Mouse (Mus musculus) midbrain, embryonic 10.5 days (tissue): ENCODE results near the gene Hsp90ab1. TPM values are rescaled to one million over a fixed set of nuclear protein-coding genes. Genes with fewer than 3 reads are reported as not detected.

Experiments
- DNase-seq: peaks from one replicate; pipeline ENCODE4 v3.0.0-alpha.2; 2017; ENCODE audit warnings: low spot score
- H3K27ac ChIP-seq: fragments of 300-500 bp; sonication (generic); replicated peaks from 2 replicates; pipeline ENCODE4 v1.5.1; 2016; ENCODE audit warnings: mild to moderate bottlenecking
- H3K27me3 ChIP-seq: fragments of 300-500 bp; sonication (generic); 2 replicates; pipeline ENCODE4 v1.6.1; 2016; ENCODE audit warnings: low read depth, mild to moderate bottlenecking; ENCODE audit not compliant: poor library complexity, severe bottlenecking
- H3K36me3 ChIP-seq: fragments of 300-500 bp; sonication (generic); 2 replicates; pipeline ENCODE4 v1.6.1; 2016; ENCODE audit warnings: mild to moderate bottlenecking, moderate library complexity
- H3K4me1 ChIP-seq: fragments of 300-500 bp; sonication (generic); 2 replicates; pipeline ENCODE4 v1.6.1; 2016
- H3K4me3 ChIP-seq: fragments of 300-500 bp; sonication (generic); 2 replicates; pipeline ENCODE4 v1.5.1; 2016; ENCODE audit warnings: mild to moderate bottlenecking, moderate library complexity
- H3K9me3 ChIP-seq: fragments of 300-500 bp; sonication (generic); replicated peaks from 2 replicates; pipeline ENCODE4 v1.6.1; 2016; ENCODE audit warnings: mild to moderate bottlenecking
- WGBS: fragments of 180-500 bp; shearing (Covaris S2); methylation state at CpG from one replicate; pipeline ENCODE4 v1.1.7; 2016; 5-methylcytosine and 5-hydroxymethylcytosine counted together
- polyA plus RNA-seq: library from polyadenylated mRNA; unstranded; fragments of >200 nt; fragmentation: Nextera tagmentation; extraction: Ambion mirVana; gene quantifications from 2 replicates; pipeline ENCODE4 v1.2.1, GENCODE M21; 2016

The Hsp90ab1 gene
- polyA plus RNA-seq, 1 experiment from 2014 or later: 2,044 TPM

DNA sequence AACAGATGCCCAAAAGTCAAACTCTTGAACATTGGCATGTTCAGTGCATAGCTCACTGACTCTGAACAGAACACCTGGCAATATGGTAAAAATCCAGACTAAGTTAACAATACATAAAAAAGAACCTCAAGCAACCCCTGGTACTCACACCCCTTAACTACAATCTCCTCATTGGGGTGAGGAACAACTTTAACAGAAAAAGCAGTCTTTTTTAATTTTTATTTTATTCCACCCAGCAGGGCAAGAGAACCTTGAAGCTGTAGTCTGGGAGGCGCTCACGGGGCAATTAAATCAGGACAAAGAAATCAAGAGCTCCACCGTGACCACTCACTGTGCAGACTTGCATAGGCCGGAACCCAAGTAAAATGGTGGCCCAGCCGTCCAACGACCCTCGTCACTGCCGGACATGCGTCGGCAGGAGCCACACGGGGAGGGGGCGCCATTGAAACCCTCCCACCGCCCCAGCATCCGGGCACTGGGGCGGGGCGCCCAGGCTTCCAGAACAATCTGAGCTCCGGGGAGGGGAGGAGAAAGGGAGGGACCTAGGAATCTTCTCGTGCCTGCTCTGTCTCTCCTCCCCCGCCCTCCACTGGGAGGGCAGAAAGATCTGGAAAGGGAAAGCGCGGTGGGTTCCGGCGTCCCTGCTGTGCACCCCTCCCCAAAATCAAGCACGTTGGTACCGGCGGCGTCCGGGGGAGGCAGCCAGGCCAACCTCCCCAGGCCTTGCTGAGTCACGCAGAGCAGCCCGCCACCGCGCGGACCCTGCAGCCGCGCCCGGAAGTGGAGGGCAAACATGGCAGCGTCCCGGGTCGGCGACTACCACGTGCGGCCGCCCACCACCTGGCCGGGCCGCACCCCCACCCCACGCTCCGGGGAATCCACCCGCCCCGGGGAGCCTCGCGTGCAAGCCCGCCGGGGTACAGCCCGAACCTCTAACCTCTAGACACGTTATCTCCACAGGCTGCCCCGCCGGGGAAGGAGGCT is 676 bp downstream of the Hsp90ab1 start:
- WGBS: under 1% methylated on average over 57 of the region's 57 CpGs
- H3K9me3 ChIP-seq: no peaks in the 10 kb centered on the region
- H3K4me1 ChIP-seq: peaks cover 59% of the 10 kb centered on the region
- H3K4me3 ChIP-seq: peak overlapping the region; percentile 92
- peaks cover 50% of the 10 kb centered on the region for H3K36me3 ChIP-seq
- H3K27ac ChIP-seq: peak overlapping the region; percentile 98
- H3K27me3 ChIP-seq: no peaks in the 10 kb centered on the region
- peak; percentile 87 for DNase-seq

DNA sequence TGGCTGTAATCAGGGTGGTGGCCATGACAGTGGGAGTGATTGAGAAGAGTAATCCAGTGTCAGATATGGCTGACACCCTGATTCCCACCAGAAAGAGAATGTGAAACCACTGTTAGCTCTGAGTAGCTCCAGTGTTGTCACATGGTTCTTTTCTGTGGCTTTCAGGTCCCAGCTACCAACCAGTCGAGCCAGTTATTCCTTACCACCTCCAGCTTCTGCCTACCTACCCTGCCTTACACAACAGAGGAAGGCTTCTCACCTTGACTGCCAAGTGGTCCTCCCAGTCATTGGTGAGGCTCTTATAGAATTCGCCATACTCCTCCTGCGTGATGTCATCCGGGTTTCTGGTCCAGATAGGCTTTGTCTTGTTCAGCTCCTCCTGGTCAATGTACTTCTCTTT is 3.1 kb downstream of the Hsp90ab1 start:
- 86% methylated on average over 4 of the region's 4 CpGs for WGBS

DNA sequence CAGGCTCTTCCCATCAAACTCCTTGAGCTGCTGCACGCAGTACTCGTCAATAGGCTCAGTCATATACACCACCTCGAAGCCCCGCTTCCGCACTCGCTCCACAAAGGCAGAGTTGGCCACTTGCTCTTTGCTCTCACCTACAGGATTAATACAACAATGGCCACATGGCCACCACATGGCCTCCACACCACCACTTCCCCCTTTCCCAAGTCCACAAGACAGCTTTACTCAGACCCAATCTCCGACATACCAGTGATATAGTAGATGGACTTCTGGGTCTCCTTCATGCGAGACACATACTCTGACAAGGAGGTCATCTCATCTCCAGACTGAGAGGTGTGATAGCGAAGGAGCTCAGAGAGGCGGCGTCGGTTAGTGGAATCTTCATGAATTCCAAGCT is 4.1 kb downstream of the Hsp90ab1 start:
- 88% methylated on average over 12 of the region's 12 CpGs for WGBS
- H3K4me3 ChIP-seq: no peak overlapping the region
- H3K36me3 ChIP-seq: peaks cover 73% of the 10 kb centered on the region
- H3K27me3 ChIP-seq: no peaks in the 10 kb centered on the region
- H3K4me1 ChIP-seq: peaks cover 79% of the 10 kb centered on the region
- DNase-seq: no peak
- no peaks in the 10 kb centered on the region for H3K9me3 ChIP-seq
- H3K27ac ChIP-seq: no peak overlapping the region

More for the DNA sequence above, 3.1 kb downstream of the Hsp90ab1 start:
- peak overlapping the region; percentile 92; the same call in 1 of the 2 replicates for H3K4me3 ChIP-seq
- H3K4me1 ChIP-seq: peaks cover 79% of the 10 kb centered on the region
- H3K36me3 ChIP-seq: peaks cover 73% of the 10 kb centered on the region
- H3K27me3 ChIP-seq: no peaks in the 10 kb centered on the region
- no peaks in the 10 kb centered on the region for H3K9me3 ChIP-seq
- H3K27ac ChIP-seq: no peak overlapping the region
- no peak for DNase-seq

DNA sequence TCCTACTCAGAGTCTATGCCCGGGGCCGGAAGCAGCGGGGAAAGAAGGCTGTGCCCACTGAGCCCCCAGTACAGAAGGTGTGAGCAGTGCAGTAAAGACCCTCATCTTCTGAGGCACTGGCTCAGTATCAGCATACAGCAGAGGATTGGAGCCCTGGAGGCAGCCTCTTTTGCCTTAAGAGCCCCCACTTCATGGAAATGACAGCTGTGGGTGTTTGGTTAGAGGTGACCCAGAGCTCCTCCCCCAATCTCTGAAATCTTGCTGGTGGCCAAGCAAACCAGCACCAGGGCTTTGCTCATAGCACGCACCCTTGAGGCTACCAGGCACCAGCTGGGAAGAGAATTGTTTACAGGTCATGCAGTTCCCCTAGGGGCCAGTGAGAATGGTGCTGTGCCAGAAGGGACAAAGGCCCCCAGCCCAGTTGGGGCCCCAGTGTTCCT is 5.9 kb downstream of the Hsp90ab1 start:
- no peaks in the 10 kb centered on the region for H3K9me3 ChIP-seq
- DNase-seq: peak; percentile 43
- peaks cover 72% of the 10 kb centered on the region for H3K36me3 ChIP-seq
- 39% methylated on average over 4 of the region's 4 CpGs for WGBS
- H3K4me1 ChIP-seq: peaks cover 72% of the 10 kb centered on the region
- H3K27ac ChIP-seq: no peak overlapping the region
- no peaks in the 10 kb centered on the region for H3K27me3 ChIP-seq
- peak overlapping the region; percentile 20; the same call in 1 of the 2 replicates for H3K4me3 ChIP-seq

DNA sequence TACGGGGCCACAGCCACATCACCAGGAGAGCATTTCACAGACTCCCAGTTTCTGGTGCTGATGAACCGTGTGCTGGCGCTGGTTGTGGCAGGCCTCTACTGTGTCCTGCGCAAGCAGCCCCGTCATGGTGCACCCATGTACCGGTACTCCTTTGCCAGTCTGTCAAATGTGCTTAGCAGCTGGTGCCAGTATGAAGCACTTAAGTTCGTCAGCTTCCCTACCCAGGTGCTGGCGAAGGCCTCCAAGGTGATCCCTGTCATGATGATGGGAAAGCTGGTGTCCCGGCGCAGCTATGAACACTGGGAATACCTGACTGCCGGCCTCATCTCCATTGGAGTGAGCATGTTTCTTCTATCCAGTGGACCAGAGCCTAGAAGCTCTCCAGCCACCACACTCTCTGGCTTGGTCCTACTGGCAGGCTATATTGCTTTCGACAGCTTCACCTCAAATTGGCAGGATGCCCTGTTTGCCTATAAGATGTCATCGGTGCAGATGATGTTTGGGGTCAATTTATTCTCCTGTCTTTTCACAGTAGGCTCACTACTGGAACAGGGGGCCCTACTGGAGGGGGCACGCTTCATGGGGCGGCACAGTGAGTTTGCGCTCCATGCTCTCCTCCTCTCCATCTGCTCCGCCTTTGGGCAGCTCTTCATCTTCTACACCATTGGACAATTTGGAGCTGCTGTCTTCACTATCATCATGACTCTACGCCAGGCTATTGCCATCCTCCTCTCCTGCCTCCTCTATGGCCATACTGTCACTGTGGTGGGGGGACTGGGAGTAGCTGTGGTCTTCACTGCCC is 6.5 kb downstream of the Hsp90ab1 start:
- peaks cover 68% of the 10 kb centered on the region for H3K4me1 ChIP-seq
- H3K27ac ChIP-seq: no peak overlapping the region
- peaks cover 65% of the 10 kb centered on the region for H3K36me3 ChIP-seq
- DNase-seq: peak; percentile 42
- H3K4me3 ChIP-seq: peak overlapping the region; percentile 20; the same call in 1 of the 2 replicates
- no peaks in the 10 kb centered on the region for H3K27me3 ChIP-seq
- no peaks in the 10 kb centered on the region for H3K9me3 ChIP-seq
- 77% methylated on average over 18 of the region's 18 CpGs for WGBS

DNA sequence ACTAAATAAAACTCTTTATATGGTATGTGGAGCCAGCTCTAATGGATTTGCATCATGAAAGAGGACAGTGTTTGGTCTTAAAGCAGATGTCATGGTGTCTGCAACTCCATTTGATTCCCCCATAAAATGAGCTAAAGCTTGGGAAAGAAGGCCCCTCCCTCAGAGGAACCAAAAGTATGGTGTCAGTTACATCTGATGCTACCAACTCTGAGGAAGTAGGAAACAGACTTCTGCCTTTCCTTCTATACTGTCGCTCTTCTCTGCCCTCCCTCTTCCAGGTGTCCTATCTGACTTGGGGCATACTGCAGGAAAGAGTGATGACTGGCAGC is 7.1 kb downstream of the Hsp90ab1 start:
- no peak for DNase-seq
- whole genome bisulfite sequencing: 75% methylated on average over 1 of the region's 1 CpGs
- Histone ChIP-seq H3K36me3 (peaks cover 60% of the 10 kb centered on the region), H3K27me3 (no peaks in the 10 kb centered on the region), H3K9me3 (no peaks in the 10 kb centered on the region), H3K4me3 (no peak overlapping the region), H3K27ac (no peak overlapping the region), H3K4me1 (peaks cover 62% of the 10 kb centered on the region)

DNA sequence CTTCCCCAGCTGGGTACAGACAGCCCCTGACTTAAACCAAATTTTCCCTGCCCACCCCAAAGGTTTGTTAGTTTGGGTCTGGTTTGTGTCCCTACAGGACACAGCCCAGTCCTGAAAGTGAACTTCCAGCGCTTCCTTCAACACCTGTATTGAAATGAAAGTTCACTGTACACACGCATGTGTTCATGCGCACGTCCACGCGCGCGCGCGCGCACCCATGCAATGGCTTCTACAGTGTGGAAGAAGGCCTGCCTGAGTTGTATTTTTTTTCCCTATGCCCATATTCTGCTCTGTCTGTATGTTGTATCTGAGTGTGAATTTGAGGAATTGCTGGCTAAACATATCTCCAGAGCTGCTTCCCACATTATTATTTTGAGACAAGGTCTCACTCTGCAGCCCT is 8.0 kb downstream of the Hsp90ab1 start:
- whole genome bisulfite sequencing: 96% methylated on average over 11 of the region's 11 CpGs
- no peaks in the 10 kb centered on the region for H3K9me3 ChIP-seq
- H3K27me3 ChIP-seq: no peaks in the 10 kb centered on the region
- peaks cover 53% of the 10 kb centered on the region for H3K4me1 ChIP-seq
- H3K36me3 ChIP-seq: peaks cover 54% of the 10 kb centered on the region
- DNase-seq: no peak
- peak overlapping the region; percentile 77 for H3K4me3 ChIP-seq
- peak overlapping the region; percentile 93 for H3K27ac ChIP-seq

DNA sequence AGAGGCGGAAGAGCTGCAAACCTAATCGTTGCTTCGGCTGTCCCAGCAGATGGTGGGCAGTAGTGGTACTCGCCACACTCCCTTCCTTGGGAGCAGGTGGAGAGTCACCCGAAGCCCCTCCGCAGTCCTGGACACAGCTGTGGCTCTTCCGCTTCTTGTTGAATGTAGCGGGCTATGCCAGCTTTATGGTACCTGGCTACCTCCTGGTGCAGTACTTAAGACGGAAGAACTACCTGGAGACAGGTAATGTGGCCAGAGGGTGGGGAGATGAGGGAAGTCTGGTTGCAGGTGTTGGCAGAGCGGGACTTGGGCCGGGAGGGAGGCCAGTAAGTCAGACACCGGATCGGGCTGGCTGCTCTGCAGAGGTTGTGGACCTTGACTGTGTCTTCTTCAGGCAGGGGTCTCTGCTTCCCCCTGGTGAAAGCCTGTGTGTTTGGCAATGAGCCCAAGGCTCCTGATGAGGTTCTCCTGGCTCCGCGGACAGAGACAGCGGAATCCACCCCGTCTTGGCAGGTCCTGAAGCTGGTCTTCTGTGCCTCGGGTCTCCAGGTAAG is 8.5 kb downstream of the Hsp90ab1 start:
- 13% methylated on average over 18 of the region's 18 CpGs for WGBS
- peak; percentile 39 for DNase-seq

DNA sequence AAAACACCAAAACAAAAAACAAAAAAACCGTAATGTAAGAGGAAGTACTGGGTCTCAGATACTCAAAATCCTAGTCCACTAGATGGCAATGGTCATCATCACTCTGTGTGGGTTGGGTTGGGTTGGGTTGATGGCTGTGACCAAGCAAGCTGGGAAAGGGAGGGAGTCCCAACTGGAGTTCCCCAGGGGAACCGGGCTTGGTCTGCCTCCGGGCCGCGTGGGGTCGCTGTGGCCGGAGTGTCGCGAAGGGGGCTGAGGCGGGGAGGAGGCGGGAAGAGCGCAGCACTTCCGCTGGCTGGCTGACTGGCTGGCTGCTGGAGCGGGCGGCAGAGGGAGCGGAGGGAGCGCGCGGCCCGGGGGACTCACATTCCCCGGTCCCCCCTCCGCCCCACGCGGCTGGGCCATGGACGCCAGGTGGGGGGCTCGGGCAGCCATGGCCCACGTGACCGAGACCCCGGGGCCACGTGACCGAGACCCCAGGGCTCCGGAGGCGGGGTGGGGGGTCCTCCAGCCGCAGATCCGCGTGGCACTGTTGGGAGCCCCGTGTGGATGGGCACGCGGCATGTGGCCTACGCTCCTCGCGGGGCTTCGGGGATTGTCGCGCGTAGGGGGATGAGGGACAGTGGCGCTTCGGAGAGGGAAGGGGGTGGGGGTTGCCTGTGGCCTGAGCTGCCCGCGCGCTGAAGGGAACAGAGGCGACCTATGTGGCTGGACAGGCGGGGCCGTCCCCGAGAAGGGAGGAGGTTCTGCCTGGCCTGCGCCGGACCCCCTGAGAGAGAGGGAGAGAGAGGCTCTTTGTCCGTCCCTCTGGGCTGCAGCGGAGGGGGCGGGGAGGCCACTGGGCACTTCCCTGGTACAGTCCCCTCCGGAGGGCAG is 9.2 kb downstream of the Hsp90ab1 start, which contains the start of gene Slc35b2:
Gene Slc35b2 (plus strand): TSS at position 220 of the 876 bp plus-strand sequence.
- under 1% methylated on average over 61 of the region's 61 CpGs for WGBS
- Histone ChIP-seq H3K4me3 (peak within 1 kb of the TSS; percentile 77), H3K27me3 (no peaks in the 10 kb centered on the region)

More for the DNA sequence above, 8.5 kb downstream of the Hsp90ab1 start:
- Histone ChIP-seq H3K27me3 (no peaks in the 10 kb centered on the region), H3K27ac (peak overlapping the region; percentile 93), H3K4me3 (peak overlapping the region; percentile 77), H3K4me1 (peaks cover 48% of the 10 kb centered on the region), H3K9me3 (no peaks in the 10 kb centered on the region), H3K36me3 (peaks cover 49% of the 10 kb centered on the region)

DNA sequence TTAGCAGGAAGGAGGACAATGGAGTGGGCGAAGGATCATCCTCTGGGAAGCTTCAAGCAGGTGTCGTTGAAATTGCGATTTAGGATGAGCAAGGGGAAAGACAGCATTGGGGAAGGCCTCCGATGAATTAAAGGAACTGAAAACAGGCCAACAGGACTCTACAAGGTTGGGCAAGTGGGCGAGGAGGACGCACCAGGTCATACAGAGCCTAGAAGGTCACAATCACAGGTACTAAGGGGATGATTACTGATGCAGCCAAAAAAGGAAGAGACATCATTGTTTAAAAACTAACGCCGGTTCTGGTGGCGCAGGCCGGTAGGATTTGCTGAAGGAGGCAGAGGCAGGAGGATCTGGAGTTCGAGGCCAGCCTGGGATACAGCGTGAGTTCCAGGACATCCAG is 9.9 kb downstream of the Hsp90ab1 start:
- no peak for DNase-seq
- H3K36me3 ChIP-seq: peaks cover 35% of the 10 kb centered on the region
- H3K4me1 ChIP-seq: peaks cover 51% of the 10 kb centered on the region
- no peak overlapping the region for H3K27ac ChIP-seq
- H3K27me3 ChIP-seq: 0 out of 2 replicates have a peak, but pooled peaks cover 4% of the 10 kb centered on the region
- WGBS: 80% methylated on average over 12 of the region's 12 CpGs
- peak overlapping the region; percentile 77; the same call in 1 of the 2 replicates for H3K4me3 ChIP-seq
- H3K9me3 ChIP-seq: no peaks in the 10 kb centered on the region

More for the DNA sequence above, 9.2 kb downstream of the Hsp90ab1 start, which contains the start of gene Slc35b2:
- Histone ChIP-seq H3K9me3 (no peaks in the 10 kb centered on the region), H3K27ac (peak within 1 kb of the TSS; percentile 93), H3K4me1 (peaks cover 49% of the 10 kb centered on the region), H3K36me3 (peaks cover 42% of the 10 kb centered on the region)
- peak; percentile 93 for DNase-seq

DNA sequence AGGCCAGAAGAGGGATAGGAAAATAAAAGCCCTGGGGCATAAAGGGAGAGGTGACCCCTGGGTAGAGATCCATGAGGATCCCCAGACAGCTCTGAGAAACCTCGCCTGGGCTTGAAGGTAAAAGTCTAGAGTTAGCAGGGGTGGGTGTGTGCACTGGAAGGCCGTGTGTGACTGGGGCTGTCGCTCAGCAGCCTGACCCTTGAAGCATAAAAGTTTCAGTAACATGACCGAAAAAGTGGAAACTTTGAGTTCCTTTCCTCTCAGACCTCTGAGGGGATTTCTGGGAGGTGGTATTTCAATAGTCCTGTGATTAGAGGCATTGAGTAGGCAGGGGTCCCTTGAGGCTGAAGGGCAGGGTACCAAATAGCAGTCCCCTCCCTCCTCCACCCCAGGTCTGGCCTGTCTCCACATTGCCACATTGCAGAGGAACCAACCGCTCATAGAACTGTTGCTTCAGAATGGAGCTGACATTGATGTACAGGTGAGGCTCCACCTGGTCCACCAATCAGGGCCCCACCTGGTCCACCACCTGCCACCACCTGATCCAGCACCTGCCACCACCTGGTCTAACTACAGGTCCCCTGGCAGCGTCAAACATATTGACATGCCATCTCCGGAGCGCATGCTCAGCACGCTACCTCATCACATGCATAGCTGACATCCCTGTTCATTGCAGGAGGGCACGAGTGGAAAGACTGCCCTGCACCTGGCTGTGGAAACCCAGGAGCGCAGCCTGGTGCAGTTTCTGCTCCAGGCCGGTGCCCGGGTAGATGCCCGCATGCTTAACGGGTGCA is 13.1 kb downstream of the Hsp90ab1 start:
- Histone ChIP-seq H3K36me3 (peaks cover 3% of the 10 kb centered on the region; the same call in 1 of the 2 replicates), H3K27me3 (peaks cover 28% of the 10 kb centered on the region), H3K27ac (no peak overlapping the region), H3K4me3 (no peak overlapping the region), H3K9me3 (no peaks in the 10 kb centered on the region), H3K4me1 (peaks cover 53% of the 10 kb centered on the region)
- DNase-seq: no peak
- WGBS: 91% methylated on average over 15 of the region's 15 CpGs
